In the genomic region with DNA sequence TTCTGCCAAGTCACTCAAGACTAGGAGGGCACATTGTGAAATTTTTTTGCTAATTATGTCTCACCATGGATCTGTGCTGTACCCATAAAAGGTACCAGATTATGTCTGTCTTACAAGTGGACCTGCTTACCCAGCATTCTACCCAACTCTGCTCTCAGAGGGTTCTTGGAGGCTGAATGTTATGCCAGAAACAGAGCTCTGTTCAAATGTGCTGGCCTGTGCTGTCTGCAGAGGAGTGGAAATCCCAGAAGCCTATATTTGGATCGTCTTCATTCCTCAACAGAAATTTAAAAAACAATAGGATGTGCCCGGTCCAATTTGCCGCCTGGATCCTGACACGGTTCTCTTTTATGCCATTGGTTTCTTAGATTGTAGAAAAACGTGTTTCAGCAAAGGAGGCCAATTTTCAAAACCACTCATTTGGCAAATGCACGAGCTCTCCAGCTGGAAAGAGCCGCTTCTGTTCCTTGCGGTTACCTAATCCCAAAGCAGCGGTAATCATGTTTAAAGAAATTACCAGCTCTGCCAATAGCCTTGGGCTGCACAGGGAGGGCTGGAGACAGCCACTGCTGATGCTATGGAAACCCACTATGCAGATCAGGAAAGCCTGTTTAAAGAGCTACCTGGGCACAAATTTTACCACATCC, we compare ENCODE assay signal across 11 mouse cellular contexts.
DNase-seq lines count a peak whose midpoint lies in the region; ATAC-seq lines count a peak whose summit lies in the region.
"Had no signal": no experiment of that assay in that cellular context is flagged by ENCODE, and none has a peak within 500 bp of the region (broad histone marks: within the 10 kb centered on the region; RNA-seq: fewer than 3 reads in every experiment).

No protein-coding gene starts in this region.

- no peak for DNase-seq in frontal cortex, postnatal 25 days (ENCODE audit: low spot score in 2 of 2)
- DNase-seq in right cerebral cortex, adult 18-20 months = peak; percentile 29
- DNase-seq in right cerebral cortex, postnatal 4 days = no peak
- DNase-seq in left cerebral cortex, postnatal 36 days (ENCODE audit: low spot score in 2 of 2) = peak; percentile 34 to 44
- no peak for DNase-seq in cerebellum, adult 9-10 months
- DNase-seq: cerebellum, postnatal 36 days had no signal

- intact Hi-C loops in left cerebral cortex, postnatal 36 days (cut with DNase I) = no loop called here

- peak; percentile 94 for ATAC-seq in frontal cortex, adult (ENCODE audit: low TSS enrichment)
- no peak for ATAC-seq in megakaryocyte, adult 5-6 weeks (ENCODE audit: poor library complexity, severe bottlenecking)
- ATAC-seq in cerebellum, adult (ENCODE audit: insufficient number of reproducible peaks, low FRiP score, low TSS enrichment) = no peak
- ATAC-seq: CD4-positive, CD25-positive, alpha-beta regulatory T cell, adult 4 months; inflammation-experienced regulatory T-cells, adult 6 months had no signal

Comparison
In these comparisons a context has a peak if more than half of its experiments do, and no peak if none do; other contexts are left out.
1. DNase-seq: peak in right cerebral cortex, adult 18-20 months (single experiment) and left cerebral cortex, postnatal 36 days (2 of 2); none in frontal cortex, postnatal 25 days (0 of 2), right cerebral cortex, postnatal 4 days (single experiment) and cerebellum, adult 9-10 months (single experiment).